Mouse (Mus musculus) urinary bladder, postnatal 25 days (tissue): ENCODE results near the gene Lamc2.
A peak's percentile ranks its signal among the peaks of the same experiment; 100 is the strongest.

Experiments
- DNase-seq: peaks from one replicate; pipeline ENCODE4 v3.0.0; 2022; ENCODE audit warnings: low spot score

Lamc2 gene

DNA sequence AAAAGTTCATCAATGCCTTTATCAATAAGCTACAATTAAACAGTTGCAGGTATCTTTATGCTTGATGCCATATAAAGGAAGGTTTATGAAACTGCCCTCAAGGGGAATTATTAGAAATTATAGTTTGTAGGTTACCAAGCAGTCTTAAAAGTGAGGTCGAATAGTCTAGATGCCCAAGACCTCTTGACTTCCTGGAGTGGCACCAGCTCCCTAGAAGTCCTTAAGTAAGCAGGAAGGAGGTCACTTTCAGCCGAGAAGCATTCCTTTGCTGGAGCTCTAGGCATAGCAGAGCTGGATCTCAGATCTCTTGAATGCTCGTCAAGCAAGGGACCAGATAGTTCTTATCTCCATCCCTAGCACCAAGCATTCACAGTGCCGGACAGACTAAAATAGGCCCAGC is 58.6 kb downstream of the Lamc2 start:
- no peak for DNase-seq

DNA sequence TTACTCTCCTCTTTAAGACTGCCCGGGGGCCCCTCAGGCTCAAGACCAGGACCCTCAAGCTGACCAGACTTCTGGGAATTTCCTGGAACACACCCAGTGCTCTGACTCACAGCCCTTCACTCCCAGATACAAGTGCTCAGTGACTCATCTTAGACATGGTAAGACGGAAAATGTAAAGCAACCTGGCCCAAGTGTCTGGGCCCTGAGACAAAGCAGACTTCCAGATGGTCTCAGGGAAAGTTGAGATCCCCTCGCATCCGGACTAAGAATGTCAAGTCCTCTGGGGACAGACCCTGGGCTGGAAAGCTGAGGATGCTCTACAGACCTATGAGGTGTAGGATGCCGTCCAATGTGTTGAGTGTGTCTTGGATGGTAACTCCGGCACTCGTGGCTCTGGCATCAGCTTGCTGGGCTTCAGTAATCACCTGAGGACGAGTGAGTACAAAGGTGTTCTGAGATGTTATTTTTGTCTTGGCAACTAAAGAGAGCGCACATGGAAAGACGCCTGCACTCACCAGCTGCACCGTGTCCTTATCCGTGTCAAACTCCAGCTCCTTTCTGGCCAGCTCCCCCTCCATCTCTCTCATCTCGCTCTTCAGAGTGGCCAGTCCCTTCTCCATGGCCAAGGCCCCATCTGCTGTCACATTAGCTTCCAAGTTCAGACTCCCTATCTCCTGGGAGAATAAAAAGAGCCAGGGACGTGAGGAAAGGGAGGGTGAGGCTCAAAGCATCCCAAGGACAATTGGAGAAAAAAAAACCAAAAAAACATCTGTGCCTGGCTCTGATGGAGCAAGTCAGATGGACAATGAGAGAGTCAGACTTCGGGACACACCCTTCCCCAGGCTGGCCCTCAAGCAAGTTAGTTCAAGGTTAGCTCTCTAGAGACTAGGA is 59.5 kb downstream of the Lamc2 start:
- no peak for DNase-seq

DNA sequence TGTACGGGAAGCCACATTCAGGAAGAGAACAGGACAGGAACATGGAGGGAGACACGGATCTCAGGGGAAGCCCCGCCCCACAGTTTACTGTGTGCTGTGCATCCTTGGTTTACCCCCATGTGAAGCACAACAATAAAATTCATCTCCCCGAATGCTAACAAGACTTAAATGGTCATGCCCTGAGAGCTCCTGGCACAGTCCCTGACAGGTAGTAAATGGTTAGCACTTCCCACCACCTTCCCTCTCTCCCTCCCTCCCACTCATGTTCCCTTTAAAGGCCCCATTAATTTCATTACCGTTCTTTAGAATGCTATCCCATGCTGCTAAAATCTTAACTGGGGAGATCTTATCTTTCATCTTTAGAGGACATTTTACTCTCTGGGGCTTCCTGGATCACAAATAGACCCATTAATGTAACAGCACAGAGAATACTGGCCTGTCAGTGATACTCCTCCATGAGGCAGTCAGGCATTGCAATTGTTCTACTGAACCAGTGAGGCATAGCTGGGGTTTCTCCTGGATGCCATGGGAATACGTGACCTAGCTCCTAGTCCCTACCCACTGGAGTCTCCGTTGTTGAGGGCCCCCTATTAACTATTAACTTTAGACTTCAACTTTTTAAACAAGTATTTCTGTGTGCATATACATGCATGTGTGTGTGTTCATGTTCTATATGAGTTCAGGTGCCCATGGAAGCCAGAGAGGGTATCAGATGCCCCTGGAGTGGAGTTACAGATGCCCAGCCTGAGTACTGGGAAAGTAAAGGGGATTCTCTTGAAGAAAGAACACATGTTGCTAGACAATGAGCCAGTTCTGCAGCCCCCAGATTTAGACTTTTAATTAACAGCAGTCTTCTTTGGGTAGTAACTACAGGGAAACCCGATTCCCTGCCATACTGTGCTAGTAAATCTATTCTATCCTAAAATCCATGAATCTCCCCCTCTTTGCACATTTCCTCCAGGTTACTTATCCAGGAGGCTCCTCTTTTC is 60.7 kb downstream of the Lamc2 start:
- DNase-seq: no peak

DNA sequence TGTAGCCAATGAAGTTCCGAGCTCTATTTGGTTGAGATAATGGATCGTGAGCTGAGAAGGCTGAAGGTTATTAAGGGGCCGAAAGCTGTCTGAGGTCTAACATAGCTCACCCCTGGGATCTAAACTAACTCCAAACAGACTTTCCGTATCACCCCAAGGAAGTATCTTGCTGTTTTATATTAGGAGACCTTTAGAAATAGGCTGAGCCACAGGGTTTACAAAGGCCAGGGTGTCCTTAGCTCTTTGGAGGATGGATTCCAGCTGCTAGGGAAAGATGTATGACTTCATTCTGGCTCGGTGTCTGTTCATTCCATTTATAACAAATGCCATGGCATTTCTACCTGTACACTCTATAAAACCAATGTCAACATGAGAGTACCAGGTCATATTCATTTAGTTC is 61.7 kb downstream of the Lamc2 start:
- no peak for DNase-seq

DNA sequence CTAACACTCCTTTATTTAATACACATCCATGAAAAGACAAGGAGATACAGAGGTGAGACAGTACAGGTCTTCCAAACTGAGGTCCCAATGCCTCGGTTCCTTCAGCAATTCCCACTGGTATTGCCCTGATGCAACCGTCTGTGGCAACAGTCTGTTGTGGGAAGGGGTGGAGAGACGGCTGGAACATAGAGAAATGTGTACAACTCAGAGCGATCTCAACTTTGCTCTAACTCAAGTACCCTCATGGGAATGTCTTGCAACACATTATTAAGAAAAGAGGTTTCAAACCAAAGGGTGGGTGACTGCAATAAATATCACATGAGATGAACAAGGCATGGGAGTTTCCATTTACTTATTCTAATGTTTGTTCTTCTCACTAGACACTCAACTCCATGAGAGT is 63.5 kb downstream of the Lamc2 start:
- DNase-seq: no peak

DNA sequence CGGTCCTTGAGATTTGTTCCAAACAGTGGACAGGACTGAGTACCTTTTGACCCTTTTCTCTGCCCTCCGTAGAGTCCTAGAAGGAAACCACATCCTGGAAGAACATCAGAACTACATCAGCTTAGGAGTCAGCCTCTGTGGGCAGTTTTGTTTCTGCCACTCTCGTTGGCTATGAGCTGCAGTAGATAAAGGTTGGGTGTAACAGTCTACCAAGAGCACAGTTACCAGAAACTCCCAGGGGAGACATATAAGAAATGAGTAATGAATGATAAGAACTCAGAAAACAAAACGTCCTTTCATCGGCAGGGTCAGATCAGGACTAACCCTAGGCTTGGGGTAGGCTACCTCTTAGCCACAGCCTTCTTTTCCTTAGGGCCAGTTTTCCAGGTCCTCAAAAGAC is 64.9 kb downstream of the Lamc2 start:
- DNase-seq: no peak

DNA sequence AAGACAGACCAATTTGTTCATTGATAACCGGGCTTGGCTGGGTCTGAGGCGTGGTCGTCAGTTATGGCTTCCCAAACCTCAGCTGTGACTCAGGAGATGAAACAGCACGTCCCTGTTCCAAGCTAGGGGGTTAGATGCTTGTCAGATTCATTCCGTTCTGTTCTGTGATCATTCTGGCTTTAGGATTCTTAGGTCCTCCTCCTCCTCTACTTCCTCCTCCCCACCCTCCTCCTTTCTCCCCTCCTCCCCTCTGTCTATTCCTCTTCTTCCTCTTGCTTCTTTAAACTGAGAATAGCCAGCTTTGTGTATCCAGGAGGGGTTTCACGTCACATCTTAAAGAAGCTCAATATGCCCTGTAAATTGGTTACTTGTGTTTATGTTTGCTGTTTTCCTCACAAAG is 65.7 kb downstream of the Lamc2 start:
- DNase-seq: no peak

DNA sequence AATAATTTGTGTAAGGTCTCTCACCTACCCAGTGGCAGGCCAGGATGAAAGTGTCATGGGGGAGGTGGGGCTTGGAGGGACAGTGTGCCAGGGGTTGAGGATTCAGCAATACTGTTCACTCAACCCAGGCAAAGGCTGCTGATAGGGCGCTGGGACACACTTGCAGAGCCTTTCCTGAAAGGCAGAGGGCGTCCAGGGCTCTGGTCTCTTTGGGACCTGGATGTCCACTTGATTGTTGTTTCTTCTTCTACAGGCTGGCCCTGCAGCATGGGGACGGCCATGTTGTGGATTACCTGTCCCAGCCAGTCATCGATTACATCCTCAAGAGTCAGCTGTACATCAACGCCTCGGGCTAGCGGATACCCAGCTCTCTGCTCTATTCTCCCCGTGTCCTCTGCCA is 70.9 kb downstream of the Lamc2 start:
- DNase-seq: no peak

DNA sequence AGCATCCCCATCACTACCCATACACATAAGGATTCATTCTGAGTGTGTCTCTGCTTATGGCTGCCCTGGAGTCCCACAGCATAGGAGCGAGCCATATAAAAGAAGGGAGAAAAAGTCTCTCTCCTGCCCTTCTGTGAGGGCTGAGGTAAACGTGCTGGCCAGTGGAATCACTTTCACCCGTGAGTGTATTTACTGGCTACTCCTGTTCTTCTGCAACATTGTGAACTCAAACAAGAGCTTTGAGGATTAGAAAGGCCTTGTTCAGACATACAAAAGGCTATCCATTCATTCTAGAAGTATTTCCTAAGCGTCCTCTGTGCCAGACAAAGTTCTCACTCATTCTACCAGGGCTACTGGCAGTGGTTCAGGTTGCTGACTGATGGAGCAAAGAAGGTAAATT is 74.7 kb downstream of the Lamc2 start:
- DNase-seq: no peak

DNA sequence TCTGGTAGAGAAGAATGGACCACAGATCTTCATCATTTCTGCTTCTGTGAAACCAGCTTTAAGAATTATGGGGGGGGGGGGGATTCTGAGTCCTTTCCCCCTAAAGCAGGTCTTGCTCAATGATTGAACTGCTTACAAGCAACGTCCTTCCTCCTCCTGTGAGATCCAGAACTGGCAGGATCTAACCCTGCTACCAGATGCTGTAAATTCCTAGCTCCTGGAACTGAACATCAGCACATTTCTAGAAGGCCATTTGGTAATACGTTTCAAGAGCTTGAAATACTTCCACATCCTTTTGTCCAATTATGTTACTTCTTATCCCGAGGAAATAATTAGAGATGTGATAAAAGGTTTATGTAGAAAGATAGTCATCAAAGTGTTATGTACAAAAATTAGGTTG is 76.4 kb downstream of the Lamc2 start:
- no peak for DNase-seq

DNA sequence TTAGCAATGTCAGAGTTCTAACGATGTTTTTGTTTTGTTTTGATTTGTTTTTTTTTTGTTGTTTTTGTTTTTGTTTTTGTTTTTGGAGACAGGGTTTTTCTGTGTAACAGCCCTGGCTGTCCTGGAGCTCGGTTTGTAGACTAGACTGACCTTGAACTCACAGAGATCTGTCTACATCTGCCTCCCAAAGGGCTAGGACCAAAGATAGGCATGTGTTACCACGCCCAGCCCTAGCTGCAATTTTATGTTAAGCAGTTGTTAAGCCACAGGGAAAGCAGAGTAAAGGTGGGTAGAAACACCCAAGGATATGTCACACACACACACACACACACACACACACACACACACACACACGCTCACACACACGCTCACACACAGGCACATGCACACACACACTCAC is 76.9 kb downstream of the Lamc2 start:
- no peak for DNase-seq

DNA sequence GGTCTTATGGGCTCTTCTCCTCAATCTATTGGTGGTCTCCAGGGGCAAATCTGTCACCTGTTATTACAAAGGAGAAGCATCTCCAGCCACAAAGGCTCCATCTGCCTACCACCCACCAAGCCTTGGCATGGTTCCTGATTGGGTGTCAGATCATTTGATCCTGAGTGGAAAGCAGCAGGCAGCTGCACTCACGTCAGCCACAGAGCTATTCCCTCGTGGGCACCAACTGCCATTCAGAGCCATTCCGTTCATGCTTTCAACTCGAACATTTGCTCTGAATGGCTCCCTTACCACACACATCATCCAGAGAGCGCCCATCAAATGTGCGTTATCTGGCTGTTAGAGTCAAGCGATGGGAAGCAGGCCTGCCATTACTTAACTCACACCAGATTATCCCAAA is 78.4 kb downstream of the Lamc2 start:
- DNase-seq: no peak

DNA sequence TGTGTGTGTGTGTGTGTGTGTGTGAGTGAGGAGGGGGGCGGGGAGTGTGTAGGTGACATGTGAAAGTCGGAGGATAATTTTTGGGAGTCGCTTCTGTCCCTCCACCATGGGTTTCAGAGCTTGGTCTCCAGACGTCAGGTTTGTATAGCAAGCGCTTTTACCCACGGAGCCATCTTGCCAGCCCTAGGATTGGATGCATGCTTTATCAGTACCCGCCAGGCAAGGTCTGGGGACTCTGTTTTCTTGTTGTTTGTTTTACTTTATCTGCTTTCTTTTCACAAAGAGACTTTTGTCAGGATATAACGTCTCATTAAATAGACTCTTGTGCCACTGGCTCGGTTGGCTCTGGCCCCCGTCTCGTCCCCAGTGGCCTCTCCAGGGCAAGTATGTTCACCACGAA is 81.4 kb downstream of the Lamc2 start:
- DNase-seq: no peak

DNA sequence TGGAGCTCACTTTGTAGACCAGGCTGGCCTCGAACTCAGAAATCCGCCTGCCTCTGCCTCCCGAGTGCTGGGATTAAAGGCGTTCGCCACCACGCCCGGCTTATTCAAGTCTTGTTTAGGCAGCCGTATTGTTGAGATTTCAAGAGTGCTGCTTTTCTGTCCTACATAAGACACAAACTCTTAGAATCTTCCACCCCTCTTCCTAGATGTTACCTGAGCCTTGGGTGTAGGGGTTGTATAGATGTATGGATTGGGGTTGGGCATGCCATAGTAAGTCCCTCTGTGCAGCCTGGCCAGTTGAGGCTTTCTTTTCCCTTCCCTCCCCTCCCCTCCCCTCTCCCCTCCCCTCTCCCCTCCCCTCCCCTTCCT is 83.1 kb downstream of the Lamc2 start:
- no peak for DNase-seq

DNA sequence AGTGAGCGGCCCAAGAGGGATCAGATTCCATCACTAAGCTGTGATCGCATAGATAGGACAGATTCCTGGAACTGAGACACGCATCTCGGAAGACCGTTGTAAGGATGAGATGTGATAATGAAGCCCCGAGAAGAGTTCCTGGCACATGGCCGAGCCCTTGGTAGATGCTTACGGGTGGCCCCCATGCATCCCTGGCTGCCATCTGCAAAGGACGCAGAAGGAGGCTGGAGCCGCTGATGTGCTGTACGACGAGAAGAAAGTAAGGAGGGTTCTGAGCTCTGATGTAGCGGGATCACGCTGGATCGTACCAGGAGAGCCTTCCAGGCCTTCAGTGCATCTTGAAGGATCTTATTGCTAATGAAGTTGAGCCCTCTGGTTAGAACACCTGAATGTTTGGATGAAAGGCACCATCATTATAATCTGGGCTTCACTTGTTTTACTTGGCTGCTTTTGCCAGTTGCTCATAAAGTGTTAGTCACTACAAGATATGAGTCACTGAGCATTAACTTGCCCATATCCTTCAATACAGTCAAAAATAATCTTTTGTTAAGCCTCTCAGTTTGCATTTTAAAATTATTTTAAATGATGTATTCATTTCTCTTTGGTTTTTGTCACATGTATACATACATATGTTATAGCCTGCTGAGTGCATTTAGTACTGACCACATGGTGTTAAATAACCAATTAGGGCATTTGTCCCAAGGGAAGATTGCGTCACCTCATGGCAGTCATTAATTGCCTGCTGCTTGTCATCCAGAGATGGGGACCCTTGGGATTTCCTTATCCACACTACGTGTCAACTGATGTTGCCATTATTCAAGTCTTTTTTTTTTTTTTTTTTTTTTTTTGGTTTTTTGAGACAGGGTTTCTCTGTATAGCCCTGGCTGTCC is 83.7 kb downstream of the Lamc2 start:
- DNase-seq: no peak

DNA sequence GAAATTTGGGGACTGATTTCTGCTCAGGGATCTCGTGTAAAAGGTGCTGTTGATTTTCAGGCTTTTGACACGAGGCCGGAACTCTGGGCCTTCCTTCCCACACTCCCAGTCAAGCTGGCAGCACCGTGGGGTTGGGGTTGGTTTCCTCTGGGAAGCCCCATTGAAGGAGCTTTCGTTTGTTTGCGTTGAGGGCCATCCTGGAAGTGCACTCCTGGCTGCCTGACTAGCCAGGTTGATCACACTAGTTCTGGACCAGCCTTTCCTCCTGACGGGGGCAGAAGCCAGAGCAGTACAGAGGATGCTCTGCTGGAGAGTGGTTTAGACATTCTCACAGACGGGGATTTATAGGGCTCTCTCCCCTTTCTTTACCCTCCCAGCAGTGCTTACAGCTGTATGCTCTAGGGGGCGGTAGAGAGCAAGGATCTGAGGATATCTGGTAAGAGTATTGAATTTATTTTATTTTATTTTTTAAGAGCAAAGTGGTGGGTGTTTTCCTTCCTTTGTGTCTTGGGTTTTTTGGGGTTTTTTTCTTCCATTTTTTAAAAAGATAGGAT is 84.8 kb downstream of the Lamc2 start:
- DNase-seq: peak; percentile 56

DNA sequence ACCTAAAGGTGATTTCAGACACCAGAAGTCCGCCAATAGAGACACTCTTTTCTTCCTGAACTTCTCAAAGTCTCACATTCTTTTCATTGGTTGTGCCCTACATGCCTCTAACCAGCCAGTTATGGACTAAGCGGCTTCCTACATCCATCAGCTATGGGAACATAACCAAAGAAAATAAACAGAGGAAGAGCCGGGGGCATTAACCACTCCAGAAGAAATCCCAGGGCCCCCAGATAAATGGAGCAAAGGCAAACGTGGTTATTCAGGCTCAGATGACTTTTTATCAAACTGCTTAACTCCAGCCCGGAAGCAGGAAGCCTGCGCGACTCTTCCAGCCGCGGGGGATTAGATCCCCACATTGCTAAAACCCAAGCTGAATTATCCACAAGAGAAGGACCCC is 85.3 kb downstream of the Lamc2 start:
- no peak for DNase-seq

DNA sequence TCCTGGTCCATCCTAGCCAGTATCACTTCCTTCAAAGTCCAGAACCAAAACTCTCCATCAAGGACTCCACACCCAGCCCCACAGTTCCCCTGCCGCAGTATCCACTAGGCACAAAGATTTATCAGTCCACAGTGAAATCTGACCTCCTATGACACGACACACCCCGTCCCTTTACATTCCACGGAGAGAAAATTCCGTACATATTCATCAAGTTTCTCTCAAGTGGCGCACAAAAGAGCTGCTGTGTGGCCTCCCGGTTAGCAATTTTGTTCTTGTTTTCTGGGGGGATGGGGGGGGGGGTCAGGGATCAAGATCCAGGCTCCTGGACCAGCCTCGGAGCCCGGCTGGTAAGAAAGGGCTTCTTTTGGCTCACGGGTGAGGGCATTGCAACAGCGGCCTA is 87.7 kb downstream of the Lamc2 start:
- no peak for DNase-seq

DNA sequence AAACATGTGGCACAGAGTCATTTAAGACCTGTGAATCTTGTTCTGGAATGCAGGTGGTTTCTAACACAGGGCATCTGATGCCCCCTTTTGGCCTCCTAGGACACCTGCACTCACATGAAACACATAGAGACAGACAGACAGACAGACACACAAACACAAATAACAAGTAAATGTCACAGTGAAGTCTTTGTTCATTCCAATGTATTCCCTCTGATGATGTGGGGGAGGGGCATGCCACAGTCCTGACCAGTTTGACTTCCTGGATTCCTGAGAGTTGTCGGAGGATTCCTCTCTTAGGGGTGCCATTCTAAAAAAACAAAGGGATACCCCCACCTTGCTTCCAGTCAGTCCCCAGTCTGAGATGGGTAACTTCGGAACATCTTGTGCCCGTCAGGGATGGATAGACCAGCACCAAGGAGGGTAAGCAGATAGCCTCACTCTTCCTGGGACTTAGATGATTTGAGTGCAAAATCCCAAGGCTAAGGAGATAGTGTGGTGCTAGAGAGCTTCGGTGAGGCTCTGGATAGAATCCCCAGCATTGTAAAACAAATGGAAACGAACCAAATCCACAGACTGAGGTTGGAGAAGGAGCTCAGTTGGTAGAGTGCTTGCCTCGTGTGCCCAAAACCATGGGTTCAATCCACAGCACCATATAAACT is 89.1 kb downstream of the Lamc2 start:
- DNase-seq: no peak

DNA sequence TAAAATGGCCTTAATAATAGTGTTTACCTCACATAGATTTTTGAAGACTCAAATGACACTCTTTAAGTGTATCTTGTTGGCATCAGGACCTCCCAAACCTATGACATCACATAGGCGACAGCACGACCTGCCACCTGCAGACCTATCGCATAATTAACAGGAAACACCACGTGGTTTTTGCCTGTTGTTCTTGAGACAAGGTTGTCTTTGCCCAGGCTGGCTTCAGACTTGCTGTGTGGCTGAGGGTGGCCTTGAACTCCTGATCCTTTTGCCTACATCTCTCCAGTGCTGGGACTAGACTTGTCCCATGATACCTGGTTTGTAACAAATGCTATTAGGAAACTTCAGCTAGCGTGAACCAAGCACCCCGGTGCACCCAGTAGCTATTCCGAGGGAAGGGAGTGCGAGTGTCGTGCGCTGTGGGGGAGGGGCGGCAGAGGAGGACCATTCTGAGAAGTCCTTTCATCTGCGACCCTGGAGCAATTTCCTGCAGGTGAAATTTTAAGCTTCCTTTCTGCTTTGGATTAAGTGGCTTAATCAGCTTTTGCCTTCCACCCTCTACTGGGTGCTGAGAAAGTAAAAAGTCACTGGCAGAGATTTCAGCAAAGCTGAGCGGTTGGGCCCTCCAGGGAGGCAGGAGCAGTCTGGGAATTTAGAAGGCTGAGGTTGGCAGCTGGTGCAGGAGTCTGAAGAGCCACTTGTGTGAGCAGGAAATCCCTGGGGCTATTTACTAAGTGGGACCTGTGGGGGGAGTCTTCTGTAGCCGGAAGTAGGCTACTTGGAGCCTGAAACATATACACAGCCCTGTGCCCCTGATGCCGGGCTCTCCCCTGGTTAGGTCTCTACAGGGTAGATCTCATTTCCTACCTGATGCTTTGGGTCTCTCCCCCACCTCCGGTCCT is 90.2 kb downstream of the Lamc2 start:
- DNase-seq: no peak
